Mouse (Mus musculus) heart, postnatal 14 days (tissue): ENCODE data around the gene Tmem189. TPM values are rescaled to one million over a fixed set of nuclear protein-coding genes. Genes with fewer than 3 reads are reported as not detected.

Experiments
- DNase-seq, 2 experiments: peaks; one replicate each; pipeline ENCODE4 v3.0.0; 2021 to 2022
- intact Hi-C: fragments of 180-260 bp; cut with DNase I; formaldehyde crosslinking; loops from one replicate; pipeline ENCODE4 v1.15.1; 2025
- total RNA-seq, 2 experiments: library from RNA; stranded (reverse); gene quantifications; 2 replicates each; pipeline ENCODE4 v1.2.3; 2021

The Tmem189 gene
- total RNA-seq, 2 experiments from 2014 or later = 35.0 to 35.2 TPM

GRCm38 (mm10) chr2:167704409-167704808, 14.8 kb upstream of the Tmem189 start:
- no peak for DNase-seq
- intact Hi-C loops = no loop called here

GRCm38 (mm10) chr2:167702126-167702525, 12.5 kb upstream of the Tmem189 start:
- intact Hi-C loops = no loop called here
- DNase-seq = no peak

- intact Hi-C loops = no loop called here
Observed at GRCm38 (mm10) chr2:167701472-167701871, 11.8 kb upstream of the Tmem189 start.

GRCm38 (mm10) chr2:167700018-167700417, 10.4 kb upstream of the Tmem189 start:
- intact Hi-C loops = no loop called here
- DNase-seq = no peak

More at GRCm38 (mm10) chr2:167701472-167701871, 11.8 kb upstream of the Tmem189 start:
- DNase-seq = no peak

GRCm38 (mm10) chr2:167697902-167698301, 8.3 kb upstream of the Tmem189 start:
- peak; percentile 51 to 65 for DNase-seq
- intact Hi-C loops = no loop called here

GRCm38 (mm10) chr2:167696143-167696542, 6.5 kb upstream of the Tmem189 start:
- intact Hi-C loops = no loop called here
- DNase-seq = peak; percentile 50 to 56

- intact Hi-C loops = no loop called here
- DNase-seq = no peak
Observed at GRCm38 (mm10) chr2:167695491-167695890, 5.9 kb upstream of the Tmem189 start.

- DNase-seq = no peak
- intact Hi-C loops = no loop called here
Observed at GRCm38 (mm10) chr2:167694963-167695362, 5.3 kb upstream of the Tmem189 start.

- intact Hi-C loops = no loop called here
- DNase-seq = no peak
Observed at GRCm38 (mm10) chr2:167694244-167694643, 4.6 kb upstream of the Tmem189 start.

GRCm38 (mm10) chr2:167693540-167693939, 3.9 kb upstream of the Tmem189 start:
- DNase-seq = no peak
- intact Hi-C loops = no loop called here

GRCm38 (mm10) chr2:167692831-167693230, 3.2 kb upstream of the Tmem189 start:
- no peak for DNase-seq
- intact Hi-C loops = no loop called here

GRCm38 (mm10) chr2:167691871-167692661, 2.4 kb upstream of the Tmem189 start:
- no peak for DNase-seq
- intact Hi-C loops = no loop called here

GRCm38 (mm10) chr2:167691410-167691809, 1.8 kb upstream of the Tmem189 start:
- no peak for DNase-seq
- intact Hi-C loops = no loop called here

- intact Hi-C loops = no loop called here
- peak; percentile 61 to 64 for DNase-seq
Observed at GRCm38 (mm10) chr2:167690962-167691311, 1.3 kb upstream of the Tmem189 start.

- intact Hi-C loops = no loop called here
- DNase-seq = peak; percentile 62 to 70
Observed at GRCm38 (mm10) chr2:167690219-167690961, 768 bp upstream of the Tmem189 start.

GRCm38 (mm10) chr2:167688498-167689451, 847 bp downstream of the Tmem189 start, which contains the start of gene Cebpb:
Cebpb (plus strand) TSS chr2:167688915.
- intact Hi-C loops = loop anchor here (1.0 to 5.0 kb wide), 3 partner anchors 88 to 409 kb away; no protein-coding TSS in a partner anchor
- peak; percentile 90 to 96 for DNase-seq

- intact Hi-C loops = loop anchor here (1.0 to 5.0 kb wide), 3 partner anchors 89 to 409 kb away; no protein-coding TSS in a partner anchor
- no peak for DNase-seq
Observed at GRCm38 (mm10) chr2:167688126-167688497, 1.5 kb downstream of the Tmem189 start.

GRCm38 (mm10) chr2:167687651-167688101, 1.9 kb downstream of the Tmem189 start:
- intact Hi-C loops = loop anchor here (1.0 to 5.0 kb wide), 4 partner anchors 89 to 410 kb away; no protein-coding TSS in a partner anchor
- no peak for DNase-seq

- intact Hi-C loops = loop anchor here (2.0 to 5.0 kb wide), 2 partner anchors 326 to 410 kb away; no protein-coding TSS in a partner anchor
- DNase-seq = no peak
Observed at GRCm38 (mm10) chr2:167687250-167687586, 2.4 kb downstream of the Tmem189 start.
